Mouse (Mus musculus): ENCODE results near the gene Arap2. TPM values are rescaled to one million over a fixed set of nuclear protein-coding genes. Genes with fewer than 3 reads are reported as not detected.

Gene Arap2
- polyA plus RNA-seq, 1 experiment from 2014 or later: 3.8 TPM

- no peaks in the 10 kb centered on the region for H3K36me3 ChIP-seq
- H3K4me3 ChIP-seq (replicated peaks): no peak overlapping the region
- no peak overlapping the region for H3K27ac ChIP-seq
- 76% methylated on average over 3 of the region's 3 CpGs for WGBS
- H3K4me1 ChIP-seq: no peaks in the 10 kb centered on the region
- no peaks in the 10 kb centered on the region for H3K27me3 ChIP-seq
- no peak overlapping the region for H3K4me2 ChIP-seq
- H3K9ac ChIP-seq: no peak overlapping the region
- H3K9me3 ChIP-seq (replicated peaks): no peaks in the 10 kb centered on the region
- no peak for ATAC-seq (replicated peaks; ENCODE audit: low FRiP score)
Observed at GRCm38 (mm10) chr5:62581699-62582098, 184.3 kb downstream of the Arap2 start.

- Histone ChIP-seq H3K4me1 (no peaks in the 10 kb centered on the region), H3K4me3 (replicated peaks) (no peak overlapping the region), H3K27ac (no peak overlapping the region), H3K4me2 (no peak overlapping the region), H3K27me3 (no peaks in the 10 kb centered on the region), H3K9me3 (replicated peaks) (no peaks in the 10 kb centered on the region), H3K9ac (no peak overlapping the region), H3K36me3 (no peaks in the 10 kb centered on the region)
- ATAC-seq (replicated peaks; ENCODE audit: low FRiP score): no peak
- 97% methylated on average over 3 of the region's 3 CpGs for WGBS
Observed at GRCm38 (mm10) chr5:62574336-62574844, 191.6 kb downstream of the Arap2 start.

Other genes with a start within 250 kb of the Arap2 start
- not detected in 2 replicates for gene Dthd1, start 47.7 kb upstream of the Arap2 start, polyA plus RNA-seq (2015; fragmentation: Nextera tagmentation; extraction: Ambion mirVana)